Mouse (Mus musculus) forebrain, embryonic 14.5 days (tissue): ENCODE results near the gene Cmip. TPM values are rescaled to one million over a fixed set of nuclear protein-coding genes. Genes with fewer than 3 reads are reported as not detected.

Experiments used
- ATAC-seq: fragments of 200-750 bp; cut with Nextera tagmentation; 2 replicates; pipeline ENCODE4 v1.8.0; 2017; ENCODE audit warnings: mild to moderate bottlenecking, moderate library complexity
- DNase-seq: peaks from one replicate; pipeline ENCODE4 v3.0.0-alpha.2; 2015; ENCODE audit warnings: low spot score
- H3K27ac ChIP-seq: fragments of 300-500 bp; sonication (generic); 2 replicates; pipeline ENCODE4 v1.5.1; 2014; ENCODE audit warnings: low read depth, mild to moderate bottlenecking, control low read depth, low read length, moderate library complexity
- H3K27me3 ChIP-seq: fragments of 300-500 bp; sonication (generic); replicated peaks from 2 replicates; pipeline ENCODE4 v1.6.1; 2014; ENCODE audit warnings: low read length, control low read depth, mixed read lengths; ENCODE audit not compliant: control insufficient read depth, insufficient read depth
- H3K36me3 ChIP-seq: fragments of 300-500 bp; sonication (generic); 2 replicates; pipeline ENCODE4 v1.6.1; 2014; ENCODE audit warnings: low read length, control low read depth; ENCODE audit not compliant: control insufficient read depth, insufficient read depth
- H3K4me1 ChIP-seq: fragments of 300-500 bp; sonication (generic); 2 replicates; pipeline ENCODE4 v1.6.1; 2014; ENCODE audit warnings: antibody characterized with exemption, low read length, control low read depth; ENCODE audit not compliant: control insufficient read depth, insufficient read depth
- H3K4me2 ChIP-seq: fragments of 300-500 bp; sonication (generic); 2 replicates; pipeline ENCODE4 v1.6.1; 2014; ENCODE audit warnings: mild to moderate bottlenecking, control low read depth, low read length
- H3K4me3 ChIP-seq: fragments of 300-500 bp; sonication (generic); 2 replicates; pipeline ENCODE4 v1.5.1; 2014; ENCODE audit warnings: low read depth, low read length, control low read depth
- H3K9ac ChIP-seq: fragments of 300-500 bp; sonication (generic); 2 replicates; pipeline ENCODE4 v1.6.1; 2014; ENCODE audit warnings: mild to moderate bottlenecking, low read length, control low read depth, moderate library complexity
- H3K9me3 ChIP-seq: fragments of 300-500 bp; sonication (generic); replicated peaks from 2 replicates; pipeline ENCODE4 v1.6.1; 2016; ENCODE audit warnings: low read length, control low read depth, mixed read lengths; ENCODE audit not compliant: control insufficient read depth
- WGBS: fragments of 180-500 bp; shearing (Covaris S2); extraction: QIAGEN DNeasy Blood & Tissue Kit; methylation state at CpG from one replicate; pipeline ENCODE4 v1.1.7; 2014; 5-methylcytosine and 5-hydroxymethylcytosine counted together
- polyA plus RNA-seq: library from polyadenylated mRNA; unstranded; fragments of >200 nt; fragmentation: Nextera tagmentation; extraction: Ambion mirVana; gene quantifications from 2 replicates; pipeline ENCODE4 v1.2.1, GENCODE M21; 2014

Cmip gene
- polyA plus RNA-seq, 1 experiment from 2014 or later: 57.4 TPM

- Histone ChIP-seq H3K9ac (no peak overlapping the region), H3K4me1 (0 out of 2 replicates have a peak, but pooled peaks cover 5% of the 10 kb centered on the region), H3K27ac (no peak overlapping the region), H3K4me2 (no peak overlapping the region), H3K4me3 (no peak overlapping the region), H3K36me3 (no peaks in the 10 kb centered on the region), H3K27me3 (no peaks in the 10 kb centered on the region), H3K9me3 (no peaks in the 10 kb centered on the region)
- DNase-seq: no peak
- ATAC-seq: no peak
- WGBS: 85% methylated on average over 10 of the region's 10 CpGs
These were observed 42.3 kb downstream of the Cmip start for GRCm38 (mm10) chr8:117299204-117299603.

- Histone ChIP-seq H3K27me3 (no peaks in the 10 kb centered on the region), H3K4me2 (no peak overlapping the region), H3K4me1 (0 out of 2 replicates have a peak, but pooled peaks cover 5% of the 10 kb centered on the region), H3K36me3 (no peaks in the 10 kb centered on the region), H3K4me3 (no peak overlapping the region), H3K27ac (peak overlapping the region; percentile 16; the same call in 1 of the 2 replicates), H3K9ac (no peak overlapping the region), H3K9me3 (no peaks in the 10 kb centered on the region)
- WGBS: 82% methylated on average over 7 of the region's 7 CpGs
- DNase-seq (no peak), ATAC-seq (no peak)
These were observed 43.3 kb downstream of the Cmip start for GRCm38 (mm10) chr8:117300188-117300587.

DNA sequence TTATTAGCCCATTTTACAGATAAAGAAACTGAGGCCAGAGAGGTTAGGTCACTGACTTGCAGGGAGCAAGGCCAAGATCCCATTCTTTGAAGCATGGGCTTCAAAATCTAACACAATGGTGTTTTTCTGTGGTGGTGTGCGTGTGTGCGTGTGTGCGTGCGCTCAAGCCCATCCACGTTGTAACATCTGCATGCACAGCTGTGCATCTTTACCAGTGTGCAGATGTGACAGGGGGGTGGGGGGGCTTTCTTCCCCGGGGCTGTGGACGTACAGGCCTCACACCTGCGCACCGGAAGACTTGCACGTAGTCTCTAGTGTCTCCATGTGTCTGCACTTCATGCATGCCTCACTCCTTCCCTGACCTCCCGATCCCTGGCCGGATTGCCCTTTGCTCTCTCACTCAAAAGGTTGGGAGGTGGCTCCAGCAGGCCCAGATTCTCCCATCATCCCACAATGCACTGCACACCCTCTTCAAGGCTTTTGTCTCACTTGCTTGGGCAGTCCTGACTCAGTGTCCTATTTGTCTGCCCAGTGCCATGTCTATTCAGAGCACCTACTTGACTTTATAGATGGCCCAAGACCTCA, 44.7 kb downstream of the Cmip start:
- DNase-seq (no peak), ATAC-seq (no peak)
- Histone ChIP-seq H3K27me3 (no peaks in the 10 kb centered on the region), H3K36me3 (no peaks in the 10 kb centered on the region), H3K9me3 (no peaks in the 10 kb centered on the region), H3K4me3 (no peak overlapping the region), H3K27ac (no peak overlapping the region), H3K4me2 (no peak overlapping the region), H3K9ac (no peak overlapping the region), H3K4me1 (0 out of 2 replicates have a peak, but pooled peaks cover 5% of the 10 kb centered on the region)
- 94% methylated on average over 12 of the region's 12 CpGs for WGBS

DNA sequence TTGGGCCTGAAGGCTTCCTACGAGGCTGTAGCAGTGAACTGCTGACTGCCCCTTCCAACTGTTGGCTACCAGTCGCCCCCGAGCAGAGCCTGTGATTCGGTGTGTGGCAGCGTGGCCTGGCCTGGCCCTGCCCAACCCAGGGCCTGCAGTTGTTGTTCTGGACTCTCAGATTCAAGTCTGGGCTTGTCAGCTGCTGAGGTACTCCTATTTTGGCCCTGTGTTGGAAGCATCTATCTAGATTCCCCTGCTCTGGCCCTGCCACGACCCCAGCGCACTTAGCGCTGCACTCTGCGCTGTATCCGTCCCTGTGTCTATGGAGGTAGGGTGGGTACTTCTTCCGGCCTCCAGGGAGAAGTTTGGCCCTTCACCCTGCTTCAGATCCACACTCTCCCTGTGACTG, 45.2 kb downstream of the Cmip start:
- Histone ChIP-seq H3K27ac (no peak overlapping the region), H3K4me2 (no peak overlapping the region), H3K4me1 (peaks cover 7% of the 10 kb centered on the region; the same call in 1 of the 2 replicates), H3K4me3 (no peak overlapping the region), H3K9ac (no peak overlapping the region), H3K27me3 (no peaks in the 10 kb centered on the region), H3K36me3 (no peaks in the 10 kb centered on the region), H3K9me3 (no peaks in the 10 kb centered on the region)
- DNase-seq (no peak), ATAC-seq (no peak)
- 90% methylated on average over 11 of the region's 11 CpGs for WGBS

DNA sequence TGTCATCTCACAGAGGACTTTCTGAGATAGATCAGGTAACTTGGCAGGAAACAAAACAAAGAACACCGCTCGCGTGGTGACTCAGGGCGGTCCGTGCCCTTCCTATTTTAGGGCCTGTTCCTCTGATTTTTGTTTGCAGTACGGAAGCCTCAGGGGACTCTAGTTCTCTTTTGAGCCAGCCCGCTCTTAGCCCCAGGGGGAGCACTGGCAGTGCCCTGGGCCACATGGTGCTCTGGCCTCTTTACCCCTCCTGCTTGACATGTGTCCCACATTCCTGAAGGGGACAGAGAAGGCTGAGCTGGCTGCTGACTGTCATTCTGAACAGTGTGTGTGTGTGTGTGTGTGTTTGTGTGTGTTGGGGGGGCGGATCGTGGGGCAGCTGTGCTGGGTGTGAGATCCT, 46.8 kb downstream of the Cmip start:
- no peak for DNase-seq
- Histone ChIP-seq H3K4me3 (no peak overlapping the region), H3K27ac (no peak overlapping the region), H3K9me3 (no peaks in the 10 kb centered on the region), H3K27me3 (no peaks in the 10 kb centered on the region), H3K9ac (no peak overlapping the region), H3K4me1 (peaks cover 9% of the 10 kb centered on the region; the same call in 1 of the 2 replicates), H3K36me3 (no peaks in the 10 kb centered on the region), H3K4me2 (no peak overlapping the region)
- no peak for ATAC-seq
- 79% methylated on average over 9 of the region's 9 CpGs for WGBS

DNA sequence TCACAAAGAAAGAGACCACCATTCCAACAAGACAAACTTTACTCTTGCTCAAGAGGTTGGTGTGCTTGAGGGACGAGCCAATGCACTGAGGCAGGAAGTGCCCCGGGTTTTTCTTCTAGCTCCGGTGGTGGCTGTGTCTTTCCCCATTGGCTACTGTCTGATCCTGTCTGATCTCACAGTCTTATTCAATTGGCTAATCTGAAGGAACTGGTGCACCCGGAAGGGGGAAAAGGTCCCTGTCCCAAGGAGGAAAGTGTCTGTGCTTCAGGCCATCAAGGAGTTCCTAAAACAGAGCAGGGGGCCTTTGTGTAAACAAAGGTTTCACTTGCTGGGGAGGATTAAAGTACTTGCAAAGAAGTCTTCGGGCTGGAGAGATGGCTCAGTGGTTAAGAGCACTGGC, 48.5 kb downstream of the Cmip start:
- no peak overlapping the region for H3K4me2 ChIP-seq
- no peak overlapping the region for H3K4me3 ChIP-seq
- peaks cover 4% of the 10 kb centered on the region; the same call in 1 of the 2 replicates for H3K4me1 ChIP-seq
- 51% methylated on average over 5 of the region's 5 CpGs for WGBS
- ATAC-seq: no peak
- H3K27ac ChIP-seq: no peak overlapping the region
- DNase-seq: no peak
- no peak overlapping the region for H3K9ac ChIP-seq
- no peaks in the 10 kb centered on the region for H3K9me3 ChIP-seq
- no peaks in the 10 kb centered on the region for H3K27me3 ChIP-seq
- no peaks in the 10 kb centered on the region for H3K36me3 ChIP-seq

- H3K36me3 ChIP-seq: no peaks in the 10 kb centered on the region
- no peak overlapping the region for H3K4me3 ChIP-seq
- H3K9ac ChIP-seq: no peak overlapping the region
- H3K4me1 ChIP-seq: peaks cover 4% of the 10 kb centered on the region; the same call in 1 of the 2 replicates
- no peaks in the 10 kb centered on the region for H3K27me3 ChIP-seq
- H3K27ac ChIP-seq: no peak overlapping the region
- ATAC-seq (no peak), DNase-seq (no peak)
- H3K4me2 ChIP-seq: no peak overlapping the region
- H3K9me3 ChIP-seq: no peaks in the 10 kb centered on the region
- WGBS: 81% methylated on average over 7 of the region's 7 CpGs
These were observed 49.9 kb downstream of the Cmip start for GRCm38 (mm10) chr8:117306756-117307155.

DNA sequence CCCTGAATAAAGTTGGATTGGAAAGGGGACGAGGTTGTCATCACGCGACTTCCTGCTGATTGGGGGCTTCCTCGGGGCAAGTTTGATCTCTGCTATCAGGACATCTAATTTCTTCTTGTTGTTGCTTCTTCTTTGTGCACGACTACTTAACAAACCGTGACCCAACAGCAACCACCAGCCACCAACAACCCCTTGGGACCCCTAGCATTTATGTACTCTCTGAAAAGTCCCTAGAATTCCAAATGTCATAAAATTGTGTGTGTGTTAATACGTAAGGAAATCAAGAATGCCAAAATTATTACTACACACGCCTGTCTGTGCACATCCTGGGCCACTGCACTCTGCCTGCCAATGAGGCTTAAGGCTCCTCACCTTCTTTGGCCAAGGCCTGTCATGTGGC, 50.4 kb downstream of the Cmip start:
- Histone ChIP-seq H3K4me1 (peaks cover 4% of the 10 kb centered on the region; the same call in 1 of the 2 replicates), H3K36me3 (no peaks in the 10 kb centered on the region), H3K9ac (no peak overlapping the region), H3K4me2 (no peak overlapping the region), H3K27ac (no peak overlapping the region), H3K9me3 (no peaks in the 10 kb centered on the region), H3K4me3 (no peak overlapping the region), H3K27me3 (no peaks in the 10 kb centered on the region)
- DNase-seq: no peak
- WGBS: 89% methylated on average over 8 of the region's 8 CpGs
- ATAC-seq: no peak

- Histone ChIP-seq H3K27me3 (no peaks in the 10 kb centered on the region), H3K4me2 (no peak overlapping the region), H3K27ac (no peak overlapping the region), H3K9ac (no peak overlapping the region), H3K36me3 (no peaks in the 10 kb centered on the region), H3K9me3 (no peaks in the 10 kb centered on the region), H3K4me1 (peaks cover 4% of the 10 kb centered on the region; the same call in 1 of the 2 replicates), H3K4me3 (no peak overlapping the region)
- no peak for DNase-seq
- 87% methylated on average over 13 of the region's 13 CpGs for WGBS
- ATAC-seq: no peak
These were observed 51.6 kb downstream of the Cmip start for GRCm38 (mm10) chr8:117308303-117309095.
